Mouse (Mus musculus): ENCODE results near the gene Irgm2.
"Not testable (repeated sequence)": the region's sequence is repeated elsewhere in the genome, so short reads cannot be mapped to it uniquely, and the experiment has no call there.

The Irgm2 gene

DNA sequence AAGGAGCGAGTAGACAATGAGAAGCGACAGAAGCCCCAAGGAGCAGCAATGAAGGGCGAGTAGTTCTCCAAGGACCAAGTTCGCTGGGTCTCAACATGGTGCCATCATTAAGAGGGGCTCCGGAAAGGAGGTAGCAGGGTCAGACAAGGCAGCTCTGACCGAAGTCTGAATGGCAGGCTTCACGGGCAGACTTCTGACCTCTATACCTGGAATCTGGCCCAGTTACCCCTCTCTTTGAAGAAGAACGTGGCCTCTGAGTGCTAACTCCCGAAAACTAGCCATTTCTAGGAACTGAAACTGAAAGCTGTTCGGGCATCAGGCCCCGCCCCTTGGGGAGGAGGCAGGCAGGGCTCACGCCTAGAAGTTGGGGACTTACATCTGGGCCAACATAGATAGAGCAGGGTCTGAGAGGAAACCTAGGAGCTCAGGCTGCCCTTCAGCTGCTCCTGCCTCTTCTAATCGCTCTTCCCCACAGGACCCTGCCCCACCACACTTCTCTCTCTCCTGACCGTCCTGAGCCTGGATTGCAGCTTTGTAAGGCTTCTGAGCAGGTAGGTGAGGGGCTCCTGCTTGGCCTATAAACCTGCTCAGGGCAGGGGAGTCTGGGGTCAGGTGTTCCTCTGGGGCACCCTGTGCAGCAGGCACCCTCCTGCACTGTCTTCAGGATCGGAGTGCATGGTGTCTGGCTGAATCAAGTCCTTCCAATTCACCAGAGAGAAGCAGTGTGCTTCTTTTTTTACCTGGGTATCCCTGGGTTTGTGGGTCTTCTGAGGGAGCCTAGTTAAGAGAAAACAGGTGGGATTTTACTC, at the start of gene Irgm2, which contains the start of gene Igtp:
Irgm2 (plus strand) TSS at position 390 of the 809 bp plus-strand sequence.
Igtp (plus strand) TSS at position 328 of the 809 bp plus-strand sequence.
- DNase-seq (ENCODE audit: extremely low read depth, low read depth, low spot score) = not testable (repeated sequence)

DNA sequence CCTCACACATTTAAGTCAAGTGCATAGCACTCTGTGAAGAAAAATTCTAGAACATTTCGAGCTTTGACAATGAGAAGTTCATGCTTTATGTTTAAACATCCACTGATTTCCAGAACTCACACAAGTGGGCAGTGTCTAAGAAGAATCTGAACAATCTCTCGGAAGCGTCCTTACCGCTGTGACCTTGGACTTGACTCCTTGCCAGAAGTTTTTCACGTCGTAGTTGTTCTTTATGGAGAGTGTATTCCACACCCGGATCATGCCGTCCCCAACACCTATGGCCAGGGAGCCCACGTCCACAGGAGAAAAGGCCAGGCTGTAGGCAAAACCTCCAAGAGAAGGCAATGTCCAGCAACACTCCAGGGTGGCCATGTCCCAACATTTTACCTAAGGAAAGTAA, 44.0 kb upstream of the Irgm2 start:
- DNase-seq (ENCODE audit: extremely low read depth, low read depth, low spot score) = no peak

DNA sequence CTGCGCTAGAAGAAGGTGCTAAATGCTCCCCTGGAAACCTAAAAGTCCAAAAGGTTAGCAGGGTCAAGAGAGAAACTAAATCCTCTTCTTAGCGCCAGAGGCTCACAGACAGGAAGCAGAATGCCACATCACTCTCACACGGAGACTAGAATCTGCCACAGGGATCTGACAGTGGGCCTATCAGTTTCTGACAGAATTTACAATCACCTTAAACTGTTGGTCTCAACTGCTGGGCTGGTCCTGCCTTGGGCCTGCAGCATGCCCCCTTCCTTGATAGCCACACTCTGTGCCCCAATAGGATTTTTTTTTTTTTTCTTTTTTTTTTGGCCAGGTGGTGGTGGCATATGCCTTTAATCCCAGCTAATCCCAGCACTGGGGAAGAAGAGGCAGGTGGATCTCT, 42.5 kb upstream of the Irgm2 start:
- DNase-seq (ENCODE audit: extremely low read depth, low read depth, low spot score) = no peak

DNA sequence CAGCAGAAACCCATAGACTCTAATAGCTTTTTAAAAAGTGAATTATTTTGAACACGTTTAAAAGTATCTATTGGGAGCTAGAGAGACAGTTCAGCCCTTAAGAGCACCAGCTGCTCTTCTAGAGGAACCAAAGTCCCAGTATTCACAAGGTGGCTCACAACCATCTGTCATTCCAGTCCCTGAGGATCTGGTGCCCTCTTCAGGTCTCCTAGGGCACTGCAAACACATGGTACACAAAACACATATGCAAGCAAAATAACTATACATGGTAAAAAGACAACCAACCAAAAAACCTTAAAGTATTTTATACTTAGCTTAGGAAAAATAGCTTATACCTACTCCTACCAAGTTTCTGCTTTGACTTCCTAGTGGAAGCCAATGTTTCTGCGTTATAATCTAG, 34.3 kb upstream of the Irgm2 start:
- DNase-seq (ENCODE audit: extremely low read depth, low read depth, low spot score) = no peak

DNA sequence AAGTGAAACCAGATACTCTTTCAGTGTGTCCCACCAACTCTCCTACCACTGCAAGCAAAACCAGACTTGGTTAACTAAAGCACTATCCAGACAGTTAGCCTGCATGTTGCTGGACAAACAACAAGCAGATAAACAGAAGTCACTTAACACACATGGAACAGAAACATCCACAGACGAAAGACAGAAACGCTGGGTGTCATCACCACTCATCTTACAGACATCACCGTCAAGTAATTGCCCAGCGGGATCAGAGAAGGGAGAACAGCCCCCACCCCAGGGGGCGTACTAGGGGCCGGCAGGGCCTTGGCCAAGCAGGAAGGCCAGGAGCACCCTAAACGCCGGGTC, 31.6 kb upstream of the Irgm2 start:
- no peak for DNase-seq (ENCODE audit: extremely low read depth, low read depth, low spot score)

DNA sequence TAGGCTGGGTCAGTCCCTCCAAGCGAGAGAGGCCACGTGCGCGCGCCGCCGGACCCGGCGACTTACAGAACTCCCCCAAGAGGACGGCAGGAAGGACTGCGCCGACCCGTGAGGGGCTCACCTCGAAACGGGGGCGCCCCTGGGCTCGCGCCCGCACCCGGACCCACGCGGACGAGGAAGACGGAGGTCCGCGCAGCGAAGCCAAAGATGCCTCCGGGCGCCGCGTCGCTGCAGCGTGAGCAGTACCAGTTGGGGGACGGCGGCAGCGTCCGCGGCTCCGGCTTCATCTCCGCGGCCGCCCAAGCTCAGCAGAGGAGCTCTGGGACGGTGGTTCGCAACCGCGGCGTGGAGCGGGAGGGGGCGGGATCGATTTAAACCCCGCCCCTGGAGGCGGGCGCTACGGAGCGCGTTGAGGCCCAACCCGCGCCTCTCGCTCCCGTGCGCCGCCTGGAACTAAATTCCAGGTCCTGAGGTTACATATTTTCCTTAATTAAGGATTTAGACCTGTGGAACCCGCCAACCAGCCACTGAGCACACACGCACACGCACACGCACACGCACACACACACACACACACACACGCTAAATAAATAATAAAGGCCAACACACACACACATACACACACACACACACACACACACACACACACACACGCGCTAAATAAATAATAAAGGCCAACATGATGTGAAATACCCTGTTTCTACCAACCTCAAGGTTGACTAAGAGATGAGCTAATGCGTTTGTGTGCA, 31.1 kb upstream of the Irgm2 start, which contains the start of gene Gemin5:
Gemin5 (minus strand) TSS at position 373 of the 749 bp plus-strand sequence.
- no peak for DNase-seq (ENCODE audit: extremely low read depth, low read depth, low spot score)

DNA sequence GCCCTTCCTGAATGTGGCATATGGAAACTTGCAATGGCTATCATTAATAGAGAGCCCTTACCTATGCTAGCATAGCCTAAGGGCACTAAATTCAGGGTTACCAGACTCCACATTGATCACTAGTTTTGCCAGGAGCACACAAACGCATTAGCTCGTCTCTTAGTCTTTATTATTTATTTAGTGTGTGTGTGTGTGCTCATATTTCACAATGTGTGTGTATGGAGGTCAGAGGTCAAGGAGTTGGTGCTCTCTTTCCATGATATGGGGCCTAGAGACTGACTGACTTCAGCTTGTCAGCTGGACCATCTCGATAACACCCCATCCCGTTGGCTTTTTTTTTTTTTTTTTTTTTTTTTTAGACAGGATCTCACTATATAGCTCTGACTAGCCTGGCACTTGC, 29.8 kb upstream of the Irgm2 start:
- DNase-seq (ENCODE audit: extremely low read depth, low read depth, low spot score) = no peak

DNA sequence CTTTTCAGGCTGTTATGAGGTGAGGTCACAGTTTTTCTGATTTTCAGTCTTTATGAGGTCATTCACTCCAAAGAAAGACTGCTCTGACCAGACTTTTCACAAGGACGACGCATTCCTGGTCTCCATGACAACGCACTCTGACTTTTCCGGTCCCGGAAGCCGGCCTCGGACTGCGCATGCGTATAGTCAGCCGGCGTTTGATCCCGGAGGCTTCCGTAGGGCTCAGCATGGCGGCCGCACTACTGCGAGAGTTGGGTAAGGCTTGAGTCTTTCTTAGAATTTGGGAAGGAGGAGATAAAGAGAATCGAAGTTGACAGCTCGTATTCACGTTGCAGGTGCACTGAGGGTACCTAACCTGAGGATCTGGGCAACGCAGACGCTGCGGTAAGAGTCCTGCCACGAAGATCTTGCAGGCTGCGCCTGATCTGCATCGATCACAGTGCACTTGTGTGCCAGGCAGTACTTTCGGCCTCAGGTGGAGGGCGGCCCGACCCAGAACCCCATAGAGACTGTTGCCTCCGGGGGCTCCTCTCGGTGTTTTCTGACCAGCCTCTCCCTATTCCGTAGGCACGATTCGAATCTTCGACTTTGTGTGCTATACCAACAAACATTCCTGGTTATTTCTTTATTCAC, 27.8 kb upstream of the Irgm2 start, which contains the start of gene Mrpl22:
Mrpl22 (plus strand) TSS at position 203 of the 633 bp plus-strand sequence.
- DNase-seq (ENCODE audit: extremely low read depth, low read depth, low spot score) = peak; percentile 23

DNA sequence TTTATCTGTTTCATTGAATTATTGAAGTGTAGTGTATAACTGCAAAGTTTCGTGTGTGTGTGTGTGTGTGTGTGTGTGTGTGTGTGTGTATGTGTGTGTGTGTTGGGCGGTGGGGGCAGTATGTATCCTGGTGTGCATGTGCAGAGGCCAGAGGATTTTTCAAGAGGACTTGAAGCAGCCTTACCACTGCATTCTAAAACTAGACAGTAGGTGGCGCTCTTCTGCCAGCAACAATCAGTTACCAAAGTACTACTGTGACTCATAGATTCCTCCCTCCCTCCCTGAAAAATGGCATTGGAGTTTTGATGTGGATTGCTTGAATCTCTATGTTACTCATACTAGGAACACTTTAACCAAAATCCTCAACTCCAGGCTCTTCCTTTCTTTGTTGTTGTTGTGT, 19.9 kb upstream of the Irgm2 start:
- peak; percentile 25 for DNase-seq (ENCODE audit: extremely low read depth, low read depth, low spot score)

DNA sequence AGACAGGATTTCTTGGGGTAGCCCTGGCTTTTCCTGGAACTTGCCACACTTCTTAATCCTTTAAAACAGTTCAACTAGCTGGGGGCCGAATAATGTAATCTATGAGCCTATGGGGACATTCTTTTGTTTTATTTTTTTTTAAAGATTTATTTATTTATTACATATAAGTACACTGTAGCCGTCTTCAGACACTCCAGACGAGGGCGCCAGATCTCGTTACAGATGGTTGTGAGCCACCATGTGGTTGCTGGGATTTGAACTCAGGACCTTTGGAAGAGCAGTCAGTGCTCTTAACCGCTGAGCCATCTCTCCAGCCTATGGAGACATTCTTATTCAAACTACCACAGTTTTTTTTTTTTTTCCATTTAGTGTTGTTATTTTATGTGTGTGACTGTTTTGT, 19.4 kb upstream of the Irgm2 start:
- not testable (repeated sequence) for DNase-seq (ENCODE audit: extremely low read depth, low read depth, low spot score)

DNA sequence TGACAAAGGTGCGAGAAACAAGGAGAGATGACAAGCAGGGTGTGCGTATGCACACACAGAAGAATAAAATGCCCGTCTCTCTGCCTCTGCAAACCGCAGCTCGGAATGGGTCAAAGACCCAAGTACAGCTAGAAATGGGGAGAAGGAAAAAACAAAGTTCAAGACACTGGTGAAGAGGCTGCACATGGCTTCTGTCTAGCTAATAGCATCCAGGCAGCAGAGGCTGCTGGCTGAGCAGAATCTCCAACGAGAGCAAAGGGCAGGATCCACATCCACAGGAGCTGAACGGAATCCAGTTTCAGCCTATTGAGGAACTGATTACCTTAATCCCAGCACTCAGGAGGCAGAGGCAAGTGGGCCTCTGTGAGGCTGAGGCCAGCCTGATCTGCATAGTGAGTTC, 18.7 kb upstream of the Irgm2 start:
- no peak for DNase-seq (ENCODE audit: extremely low read depth, low read depth, low spot score)

DNA sequence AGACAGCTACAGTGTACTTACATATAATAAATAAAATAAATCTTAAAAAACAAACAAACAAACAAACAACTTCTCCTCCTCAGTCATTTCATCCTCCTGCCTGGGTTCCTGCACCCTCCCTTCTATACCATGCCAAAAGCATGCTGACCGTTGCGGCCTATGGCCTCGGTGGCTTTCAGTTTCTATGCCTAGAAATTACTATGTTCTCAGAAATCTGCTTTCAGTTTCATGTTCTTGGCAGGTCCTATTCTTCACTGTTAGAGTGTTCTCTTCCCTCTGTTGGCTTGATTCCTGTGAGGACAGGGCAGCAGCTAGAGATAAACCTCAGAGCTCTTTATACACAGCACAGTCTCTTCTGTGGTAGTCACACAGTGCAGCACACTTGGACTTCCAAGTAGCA, 15.8 kb upstream of the Irgm2 start:
- no peak for DNase-seq (ENCODE audit: extremely low read depth, low read depth, low spot score)

DNA sequence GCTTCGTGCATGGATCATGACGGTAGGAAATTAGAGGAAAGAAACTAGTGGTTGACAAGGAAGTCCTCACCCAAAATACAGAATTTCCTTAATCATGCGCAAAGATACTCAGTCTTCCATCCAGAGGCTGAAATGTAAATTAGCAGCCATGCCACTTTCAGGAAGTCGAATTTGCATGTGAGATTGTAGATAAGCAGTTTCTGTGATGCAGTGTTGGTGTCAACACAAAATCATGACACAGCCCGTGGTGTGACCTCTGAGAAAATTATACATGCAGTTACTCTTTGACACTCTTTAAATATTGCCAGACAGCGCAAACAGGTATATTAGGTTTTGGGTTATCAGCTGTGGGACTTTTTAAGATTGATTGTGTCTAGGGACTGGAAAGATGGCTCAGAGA, 9.7 kb upstream of the Irgm2 start:
- no peak for DNase-seq (ENCODE audit: extremely low read depth, low read depth, low spot score)

DNA sequence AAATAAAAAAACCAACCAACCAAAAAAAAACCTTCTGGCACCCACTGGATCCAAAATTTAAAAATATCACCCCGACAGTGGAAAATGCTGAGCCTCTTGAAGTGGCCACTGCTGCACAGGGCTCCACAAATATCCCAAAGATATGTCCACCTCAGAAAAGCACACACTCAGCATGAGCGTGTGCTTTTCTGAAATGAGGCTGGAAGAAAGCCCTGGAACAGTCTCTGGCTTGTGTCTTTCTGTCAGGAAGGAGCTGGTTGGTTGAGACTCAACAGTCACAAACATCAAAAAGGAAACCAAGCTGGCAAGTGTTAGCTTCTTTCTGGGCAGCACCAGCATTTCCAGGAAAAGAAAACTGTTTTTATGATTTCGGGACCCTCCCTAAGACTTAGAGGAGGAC, 6.1 kb upstream of the Irgm2 start:
- DNase-seq (ENCODE audit: extremely low read depth, low read depth, low spot score) = no peak

DNA sequence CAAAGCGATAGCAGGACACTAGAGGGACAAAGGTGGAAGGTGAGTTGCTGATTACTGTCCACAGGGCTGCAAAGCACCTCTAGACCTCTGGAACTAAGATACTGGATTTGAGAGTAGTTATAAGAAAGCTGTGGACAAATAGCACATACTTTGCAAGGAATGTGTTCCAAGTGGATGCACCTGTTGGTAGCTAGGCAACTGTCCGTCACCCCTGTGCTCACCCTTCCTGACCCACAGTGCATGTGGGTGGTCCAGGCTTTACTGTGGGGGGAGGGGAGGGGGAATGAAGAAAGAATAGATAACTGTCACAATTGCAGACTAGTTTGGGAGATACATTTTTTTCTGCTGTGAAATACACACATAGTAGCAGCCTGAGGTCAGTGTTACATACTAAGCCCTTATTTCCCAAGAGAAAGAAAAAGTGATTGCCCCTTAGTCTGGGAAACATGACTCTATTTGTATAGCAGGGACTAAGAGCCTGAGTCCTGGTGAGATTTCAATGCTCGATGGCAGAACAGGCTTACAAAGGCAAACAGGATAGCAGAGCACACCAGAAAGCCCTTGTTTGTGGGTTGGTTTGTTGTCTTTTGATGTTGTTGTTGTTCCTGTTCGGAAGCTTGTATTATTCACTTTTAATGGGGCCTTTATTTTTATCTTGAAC, 5.4 kb upstream of the Irgm2 start:
- DNase-seq (ENCODE audit: extremely low read depth, low read depth, low spot score) = no peak

DNA sequence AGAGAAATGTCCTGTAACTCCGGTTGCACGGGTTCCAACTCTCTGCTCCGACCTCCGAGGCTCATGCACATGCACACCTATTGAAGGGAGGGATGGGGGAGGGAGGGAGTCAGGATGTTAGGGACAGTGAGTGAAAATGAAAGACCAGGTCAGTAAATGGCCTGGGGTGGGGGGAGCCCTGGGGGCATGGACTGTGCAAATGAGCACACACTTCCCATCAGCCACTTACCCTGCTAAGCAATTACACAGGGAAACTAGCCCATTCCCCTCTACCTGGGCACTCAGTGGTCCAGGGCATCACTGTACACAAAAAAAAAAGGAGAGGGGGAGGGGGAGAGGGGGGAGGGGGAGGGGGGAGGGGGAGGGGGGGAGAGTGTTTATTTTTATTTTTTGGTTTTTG, 755 bp upstream of the Irgm2 start:
- DNase-seq (ENCODE audit: extremely low read depth, low read depth, low spot score) = no peak

DNA sequence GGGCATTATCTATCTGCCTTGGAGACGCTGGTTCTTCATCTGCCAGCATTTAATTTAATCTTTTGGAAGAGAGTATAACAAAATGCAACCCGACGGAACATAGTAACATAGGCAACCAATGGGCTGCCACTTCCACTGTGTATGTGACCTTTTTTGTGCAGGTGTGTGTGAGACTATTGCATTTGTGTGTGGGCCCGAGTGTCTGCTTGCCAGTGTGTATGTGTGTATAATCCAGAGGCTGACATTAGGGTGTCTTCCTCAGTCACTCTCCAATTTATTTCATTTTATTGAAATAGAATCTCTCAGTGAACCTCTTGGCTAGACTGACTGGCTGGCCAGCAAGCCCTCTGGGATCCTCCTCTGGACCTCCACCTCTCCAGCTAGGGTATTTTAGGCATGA, 808 bp downstream of the Irgm2 start:
- DNase-seq (ENCODE audit: extremely low read depth, low read depth, low spot score) = no peak

DNA sequence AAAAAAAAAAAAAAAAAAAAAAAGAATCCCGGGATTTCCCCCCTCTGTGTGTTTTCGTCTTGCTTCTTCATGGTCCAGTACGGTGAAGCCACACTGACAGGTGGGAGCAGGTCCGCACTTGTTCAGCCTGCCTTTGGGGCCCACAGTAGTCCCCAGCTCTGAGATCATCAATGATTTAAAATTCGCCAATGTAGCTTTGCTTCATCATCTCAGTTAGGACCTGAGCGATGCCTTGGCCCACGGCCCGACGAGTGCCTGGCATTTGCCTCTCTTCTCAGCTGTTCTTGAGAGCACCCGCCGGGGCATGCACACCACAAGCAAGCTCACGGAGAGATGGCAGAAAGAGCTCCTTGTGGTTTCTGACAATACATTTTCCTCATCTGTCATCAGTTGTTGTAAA, 1.6 kb downstream of the Irgm2 start:
- DNase-seq (ENCODE audit: extremely low read depth, low read depth, low spot score) = no peak

DNA sequence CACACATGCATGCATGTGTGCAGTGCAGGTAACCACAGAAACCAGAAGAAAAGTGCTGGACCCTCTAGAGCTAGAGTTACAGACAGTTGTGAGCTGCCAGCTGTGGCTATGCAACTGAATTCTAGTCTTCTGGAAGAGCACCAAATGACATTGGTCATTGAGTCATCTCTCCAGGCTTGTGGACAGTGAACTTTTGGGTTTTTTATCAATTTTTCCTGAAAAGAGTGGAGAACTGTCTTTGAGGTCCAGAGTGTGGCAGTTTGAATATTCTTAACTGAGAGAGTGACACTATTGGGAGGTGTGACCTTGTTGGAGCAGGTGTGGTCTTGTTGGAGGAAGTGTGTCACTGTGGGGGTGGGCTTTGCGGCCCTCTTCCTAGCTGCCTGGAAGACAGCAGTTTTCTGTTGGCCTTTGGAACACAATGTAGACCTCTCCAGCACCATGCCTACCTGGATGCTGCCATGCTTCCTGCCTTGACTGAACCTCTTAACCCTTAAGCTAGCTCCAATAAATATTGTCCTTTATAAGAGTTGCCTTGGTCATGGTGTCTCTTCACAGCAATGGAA, 11.0 kb downstream of the Irgm2 start:
- no peak for DNase-seq (ENCODE audit: extremely low read depth, low read depth, low spot score)

DNA sequence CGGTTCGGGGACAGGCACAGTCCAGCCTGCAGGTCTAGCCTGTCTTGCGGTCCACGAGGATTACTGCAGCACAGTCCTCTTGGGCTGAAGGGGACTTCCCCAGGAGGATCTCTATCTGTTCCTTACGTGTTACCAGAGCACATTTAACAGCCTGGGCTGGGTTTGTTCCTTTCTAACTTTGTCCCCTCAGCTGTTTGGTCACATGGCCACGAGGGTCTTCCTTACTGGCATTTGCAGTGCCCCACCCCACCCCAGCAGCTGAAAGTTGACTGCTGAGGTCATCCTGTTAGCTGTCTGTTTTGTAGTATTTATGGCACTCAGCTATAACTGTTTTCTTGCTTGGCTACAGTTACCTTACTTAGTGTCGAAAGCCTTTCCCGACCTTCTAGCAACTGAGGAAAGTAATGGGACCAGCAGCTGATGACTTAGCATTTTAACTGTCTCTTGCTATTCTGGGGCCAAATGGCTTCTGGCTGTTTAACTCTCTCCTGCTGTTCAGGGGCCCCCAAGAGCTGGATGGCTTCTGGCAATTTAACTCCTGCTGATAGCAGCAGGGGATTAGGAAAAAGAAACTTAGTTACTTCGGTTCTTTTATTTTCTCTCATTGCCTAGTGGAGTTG, 11.8 kb downstream of the Irgm2 start:
- no peak for DNase-seq (ENCODE audit: extremely low read depth, low read depth, low spot score)

DNA sequence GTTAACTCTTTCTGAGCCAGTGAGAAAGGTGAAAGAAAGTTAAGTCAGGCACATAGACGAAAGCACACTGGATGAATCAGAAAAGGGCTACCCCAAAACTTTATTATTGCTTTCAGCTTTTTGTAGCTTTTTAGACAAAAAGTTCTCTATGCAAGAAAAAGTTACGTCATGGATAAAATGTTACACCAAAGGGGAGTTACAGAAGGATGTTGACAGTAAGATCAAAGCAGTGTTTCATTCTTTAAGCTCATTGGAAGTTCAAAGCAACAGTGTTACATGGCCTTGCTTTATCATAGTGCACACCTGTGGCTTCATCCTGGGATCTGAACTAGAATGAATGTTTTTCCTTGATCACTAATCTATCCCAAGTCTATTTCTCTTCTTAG, 12.3 kb downstream of the Irgm2 start:
- no peak for DNase-seq (ENCODE audit: extremely low read depth, low read depth, low spot score)

Data from fat pad, adult 2 months (tissue).